Mouse (Mus musculus): ENCODE data around the gene Grsf1.

- TF ChIP-seq EP300 (optimal IDR thresholded peaks at IDR 0.05) (no peak), CTCF (IDR thresholded peaks at IDR 0.05; ENCODE audit: low read depth) (no peak)
These were observed 12.1 kb downstream of the Grsf1 start for GRCm38 (mm10) chr5:88663875-88664274.

Measured in stomach, postnatal 0 days (tissue).